Mouse (Mus musculus) limb, embryonic 13.5 days (tissue): ENCODE data around the gene Luzp2. TPM values are rescaled to one million over a fixed set of nuclear protein-coding genes. Genes with fewer than 3 reads are reported as not detected.

Experiments
- ATAC-seq: fragments of 200-750 bp; cut with Nextera tagmentation; 2 replicates; pipeline ENCODE4 v1.8.0; 2017; ENCODE audit warnings: low read depth, moderate number of reproducible peaks, moderate TSS enrichment; ENCODE audit not compliant: low FRiP score
- H3K27ac ChIP-seq: fragments of 300-500 bp; sonication (generic); 2 replicates; pipeline ENCODE4 v1.5.1; 2015; ENCODE audit warnings: inconsistent platforms, mild to moderate bottlenecking, moderate library complexity
- H3K27me3 ChIP-seq: fragments of 300-500 bp; sonication (generic); 2 replicates; pipeline ENCODE4 v1.6.1; 2015; ENCODE audit warnings: mild to moderate bottlenecking, inconsistent platforms
- H3K36me3 ChIP-seq: fragments of 300-500 bp; sonication (generic); 2 replicates; pipeline ENCODE4 v1.6.1; 2015; ENCODE audit warnings: inconsistent platforms, mild to moderate bottlenecking, moderate library complexity
- H3K4me1 ChIP-seq: fragments of 300-500 bp; sonication (generic); 2 replicates; pipeline ENCODE4 v1.6.1; 2015; ENCODE audit warnings: inconsistent platforms
- H3K4me2 ChIP-seq: fragments of 300-500 bp; sonication (generic); replicated peaks from 2 replicates; pipeline ENCODE4 v1.6.1; 2015; ENCODE audit warnings: inconsistent platforms, mild to moderate bottlenecking, moderate library complexity
- H3K4me3 ChIP-seq: fragments of 300-500 bp; sonication (generic); 2 replicates; pipeline ENCODE4 v1.5.1; 2015; ENCODE audit warnings: moderate library complexity, mild to moderate bottlenecking, inconsistent platforms
- H3K9ac ChIP-seq: fragments of 300-500 bp; sonication (generic); 2 replicates; pipeline ENCODE4 v1.6.1; 2015; ENCODE audit warnings: mild to moderate bottlenecking, inconsistent platforms
- H3K9me3 ChIP-seq: fragments of 300-500 bp; sonication (generic); 2 replicates; pipeline ENCODE4 v1.6.1; 2016; ENCODE audit warnings: inconsistent platforms
- WGBS: fragments of 180-500 bp; shearing (Covaris S2); methylation state at CpG from one replicate; pipeline ENCODE4 v1.1.7; 2015; 5-methylcytosine and 5-hydroxymethylcytosine counted together
- polyA plus RNA-seq: library from polyadenylated mRNA; unstranded; fragments of >200 nt; fragmentation: Nextera tagmentation; extraction: Ambion mirVana; gene quantifications from 2 replicates; pipeline ENCODE4 v1.2.1, GENCODE M21; 2015

Luzp2 gene
- polyA plus RNA-seq, 1 experiment from 2014 or later, result 1.5 TPM

- ATAC-seq, result no peak
- Histone ChIP-seq H3K27me3 (no peaks in the 10 kb centered on the region), H3K27ac (no peak overlapping the region), H3K9ac (no peak overlapping the region), H3K4me1 (no peaks in the 10 kb centered on the region), H3K4me2 (no peak overlapping the region), H3K9me3 (no peaks in the 10 kb centered on the region), H3K36me3 (no peaks in the 10 kb centered on the region), H3K4me3 (no peak overlapping the region)
- WGBS, result 86% methylated on average over 10 of the region's 10 CpGs
Observed at GRCm38 (mm10) chr7:55188927-55189326, 353.6 kb downstream of the Luzp2 start.

- Histone ChIP-seq H3K4me3 (no peak overlapping the region), H3K36me3 (no peaks in the 10 kb centered on the region), H3K4me2 (no peak overlapping the region), H3K4me1 (no peaks in the 10 kb centered on the region), H3K9me3 (no peaks in the 10 kb centered on the region), H3K9ac (no peak overlapping the region), H3K27ac (no peak overlapping the region), H3K27me3 (no peaks in the 10 kb centered on the region)
- WGBS, result 78% methylated on average over 2 of the region's 2 CpGs
- no peak for ATAC-seq
Observed at GRCm38 (mm10) chr7:55189496-55189895, 354.2 kb downstream of the Luzp2 start.

- H3K27me3 ChIP-seq, result no peaks in the 10 kb centered on the region
Observed at GRCm38 (mm10) chr7:55190655-55191054, 355.4 kb downstream of the Luzp2 start.

GRCm38 (mm10) chr7:55198806-55199205, 363.5 kb downstream of the Luzp2 start:
- H3K9ac ChIP-seq, result no peak overlapping the region
- no peaks in the 10 kb centered on the region for H3K9me3 ChIP-seq
- no peak overlapping the region for H3K4me3 ChIP-seq
- no peak overlapping the region for H3K27ac ChIP-seq
- H3K4me2 ChIP-seq, result no peak overlapping the region
- no peaks in the 10 kb centered on the region for H3K27me3 ChIP-seq
- H3K36me3 ChIP-seq, result no peaks in the 10 kb centered on the region
- WGBS, result 80% methylated on average over 2 of the region's 2 CpGs
- no peak for ATAC-seq
- H3K4me1 ChIP-seq, result no peaks in the 10 kb centered on the region

More at GRCm38 (mm10) chr7:55190655-55191054, 355.4 kb downstream of the Luzp2 start:
- H3K36me3 ChIP-seq, result no peaks in the 10 kb centered on the region
- no peak overlapping the region for H3K27ac ChIP-seq
- no peaks in the 10 kb centered on the region for H3K4me1 ChIP-seq
- no peak overlapping the region for H3K9ac ChIP-seq
- no peak for ATAC-seq
- H3K4me2 ChIP-seq, result no peak overlapping the region
- no peaks in the 10 kb centered on the region for H3K9me3 ChIP-seq
- 74% methylated on average over 3 of the region's 3 CpGs for WGBS
- no peak overlapping the region for H3K4me3 ChIP-seq

- 77% methylated on average over 2 of the region's 2 CpGs for WGBS
- no peak overlapping the region for H3K4me2 ChIP-seq
- H3K36me3 ChIP-seq, result no peaks in the 10 kb centered on the region
- H3K27me3 ChIP-seq, result no peaks in the 10 kb centered on the region
- no peak overlapping the region for H3K9ac ChIP-seq
- H3K27ac ChIP-seq, result no peak overlapping the region
- no peak overlapping the region for H3K4me3 ChIP-seq
- no peaks in the 10 kb centered on the region for H3K4me1 ChIP-seq
- H3K9me3 ChIP-seq, result no peaks in the 10 kb centered on the region
- no peak for ATAC-seq
Observed at GRCm38 (mm10) chr7:55222997-55223396, 387.7 kb downstream of the Luzp2 start.

GRCm38 (mm10) chr7:55229407-55229806, 394.1 kb downstream of the Luzp2 start:
- Histone ChIP-seq H3K36me3 (no peaks in the 10 kb centered on the region), H3K9ac (no peak overlapping the region), H3K27me3 (no peaks in the 10 kb centered on the region), H3K4me1 (no peaks in the 10 kb centered on the region), H3K4me2 (no peak overlapping the region), H3K27ac (no peak overlapping the region), H3K4me3 (no peak overlapping the region), H3K9me3 (no peaks in the 10 kb centered on the region)
- ATAC-seq, result no peak
